Mouse (Mus musculus) telencephalon, adult 2 months (tissue): Measurements from ENCODE around the gene Pbx3.

Experiments
- DNase-seq: peaks from one replicate; pipeline ENCODE4 v3.0.0-alpha.2; 2011; ENCODE audit warnings: low read depth, low spot score

The Pbx3 gene

DNA sequence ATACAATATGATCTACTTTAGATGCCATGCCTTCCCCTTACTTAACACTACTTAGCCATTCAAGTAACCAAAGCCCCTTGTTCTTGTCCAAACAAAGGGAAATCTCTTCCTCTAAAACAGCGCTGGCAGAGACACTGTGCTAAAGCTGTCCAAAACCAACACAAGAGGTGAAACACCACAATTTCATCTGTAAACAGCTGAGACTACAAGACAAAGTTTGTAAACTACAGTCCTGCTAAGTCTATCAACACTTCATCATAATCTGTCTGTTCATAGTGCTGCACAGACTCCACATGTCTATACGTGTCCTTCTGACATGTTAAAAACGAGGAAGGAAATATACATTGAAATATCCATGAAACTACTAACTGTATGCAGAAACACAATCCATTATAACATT is 151.5 kb downstream of the Pbx3 start:
- DNase-seq: no peak

DNA sequence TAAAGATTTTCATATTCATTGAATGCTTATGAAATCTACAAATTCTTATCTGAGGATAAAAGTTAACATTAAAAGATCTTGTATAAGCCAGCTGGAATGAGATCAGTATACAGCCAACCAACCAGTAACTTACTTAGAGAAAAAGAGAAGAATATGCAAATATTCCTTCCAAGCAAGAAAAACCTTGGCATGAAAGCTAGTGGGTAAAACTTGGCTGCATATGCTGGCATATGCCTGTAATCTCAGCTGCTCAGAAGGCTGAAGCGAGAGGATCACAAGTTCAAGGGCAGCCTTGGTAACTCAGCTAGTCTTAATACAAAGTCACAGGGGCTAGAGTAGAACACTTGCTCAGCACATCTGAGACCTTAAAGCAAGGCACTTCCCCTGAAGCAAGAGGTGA is 153.8 kb downstream of the Pbx3 start:
- no peak for DNase-seq

- no peak for DNase-seq
Measured at GRCm38 (mm10) chr2:34217596-34217995, 155.3 kb downstream of the Pbx3 start.

GRCm38 (mm10) chr2:34215496-34215895 is 157.4 kb downstream of the Pbx3 start:
- peak; percentile 72 for DNase-seq

DNA sequence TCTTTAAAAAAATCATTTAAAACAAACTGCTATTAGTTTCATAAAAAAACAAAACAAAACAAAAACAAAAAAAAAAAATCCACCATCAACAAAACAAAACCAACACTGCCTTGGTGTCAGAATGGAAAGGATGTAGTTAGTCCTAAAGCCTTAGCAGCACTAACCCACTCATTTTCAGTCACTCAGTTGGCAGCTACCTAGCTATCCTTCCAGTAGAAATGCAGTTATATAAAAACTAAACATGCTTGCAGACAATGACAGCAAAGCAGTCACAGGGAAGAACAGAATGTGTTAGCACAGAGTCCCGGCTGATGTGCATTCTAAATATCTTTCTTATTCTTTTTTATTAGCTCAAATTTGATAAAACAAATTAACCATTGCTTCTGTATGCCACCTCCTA is 160.5 kb downstream of the Pbx3 start:
- no peak for DNase-seq

- no peak for DNase-seq
Measured at GRCm38 (mm10) chr2:34204797-34205196, 168.1 kb downstream of the Pbx3 start.

- no peak for DNase-seq
Measured at GRCm38 (mm10) chr2:34204325-34204724, 168.6 kb downstream of the Pbx3 start.

GRCm38 (mm10) chr2:34193870-34194820 is 178.8 kb downstream of the Pbx3 start:
- DNase-seq: no peak

DNA sequence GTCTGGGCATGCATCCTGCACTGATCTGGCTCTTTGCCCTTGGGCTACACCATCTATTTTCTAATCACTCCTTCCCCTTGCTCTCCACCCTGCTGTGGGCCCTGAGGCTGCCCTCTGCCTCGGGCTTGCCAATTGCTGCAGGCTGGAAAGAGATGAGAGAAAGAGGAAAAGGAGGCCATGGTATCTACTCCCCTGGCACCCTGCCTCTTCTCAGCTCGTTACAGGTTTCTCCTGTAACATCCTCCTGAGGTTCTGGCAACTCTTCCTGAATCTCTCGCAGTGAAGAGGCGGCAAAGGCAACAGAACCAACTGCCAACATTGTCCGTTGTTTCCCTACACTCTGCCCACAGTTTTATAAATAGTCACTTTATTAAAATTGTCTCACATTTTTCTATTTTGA is 179.7 kb downstream of the Pbx3 start:
- no peak for DNase-seq

DNA sequence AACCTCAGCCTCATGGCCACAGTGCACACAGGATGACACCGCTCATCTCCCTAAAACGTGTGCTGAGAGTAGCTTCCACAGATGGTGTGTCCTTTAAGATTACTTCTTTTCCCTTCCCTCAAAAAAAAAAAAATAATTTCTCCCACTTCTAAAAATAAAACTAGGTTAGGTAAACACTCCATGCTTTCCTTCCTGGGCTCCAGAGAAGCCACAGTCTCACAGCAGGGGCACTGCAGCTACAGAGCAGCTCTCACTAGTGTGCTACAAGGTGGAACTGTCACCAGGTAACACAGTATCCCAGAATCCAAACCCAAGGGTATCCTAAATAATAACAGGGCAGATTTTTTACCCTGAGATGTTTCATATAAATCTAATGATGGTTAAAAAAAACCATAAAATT is 185.6 kb downstream of the Pbx3 start:
- DNase-seq: no peak

DNA sequence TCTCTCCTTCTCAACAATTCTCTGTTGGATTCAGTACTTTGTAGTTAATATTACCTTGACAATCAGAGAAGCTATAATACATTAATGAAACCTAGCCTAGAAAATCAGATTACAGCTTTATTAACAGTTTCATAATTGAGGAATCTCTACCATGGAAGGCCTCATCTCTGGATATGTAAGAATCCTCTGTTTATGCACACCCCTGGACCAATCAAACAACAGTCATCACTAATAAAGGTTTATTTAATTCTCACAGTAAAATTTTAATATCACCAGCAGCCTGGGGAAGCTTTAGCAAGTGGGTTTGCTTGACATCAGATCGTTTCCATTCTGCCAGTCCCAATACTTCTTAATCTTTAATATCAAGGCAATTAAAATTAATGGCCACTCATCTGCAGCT is 191.3 kb downstream of the Pbx3 start:
- no peak for DNase-seq

- no peak for DNase-seq
Measured at GRCm38 (mm10) chr2:34179299-34179698, 193.6 kb downstream of the Pbx3 start.

- DNase-seq: no peak
Measured at GRCm38 (mm10) chr2:34178653-34179052, 194.3 kb downstream of the Pbx3 start.

- DNase-seq: no peak
Measured at GRCm38 (mm10) chr2:34170424-34170823, 202.5 kb downstream of the Pbx3 start.

GRCm38 (mm10) chr2:34169626-34170025 is 203.3 kb downstream of the Pbx3 start:
- no peak for DNase-seq

DNA sequence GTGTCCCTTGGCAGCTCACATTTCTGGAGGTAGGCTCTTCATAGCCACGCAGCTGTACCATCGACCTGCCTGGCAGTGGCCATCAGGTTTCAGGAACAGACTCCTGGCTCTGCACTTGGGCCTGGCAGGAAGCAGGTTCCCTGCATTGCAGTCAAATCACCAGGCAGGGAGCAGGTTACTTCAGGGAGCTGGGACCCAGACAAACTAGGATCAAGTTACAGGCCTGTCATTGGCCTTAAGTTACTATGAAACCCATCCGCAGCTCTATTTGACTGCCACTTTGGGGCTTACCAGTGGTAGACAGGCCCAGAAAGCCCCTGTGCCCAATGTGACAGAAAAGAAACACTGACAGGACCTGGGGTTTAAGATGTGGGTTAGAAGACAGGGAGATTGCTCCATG is 204.8 kb downstream of the Pbx3 start:
- no peak for DNase-seq

DNA sequence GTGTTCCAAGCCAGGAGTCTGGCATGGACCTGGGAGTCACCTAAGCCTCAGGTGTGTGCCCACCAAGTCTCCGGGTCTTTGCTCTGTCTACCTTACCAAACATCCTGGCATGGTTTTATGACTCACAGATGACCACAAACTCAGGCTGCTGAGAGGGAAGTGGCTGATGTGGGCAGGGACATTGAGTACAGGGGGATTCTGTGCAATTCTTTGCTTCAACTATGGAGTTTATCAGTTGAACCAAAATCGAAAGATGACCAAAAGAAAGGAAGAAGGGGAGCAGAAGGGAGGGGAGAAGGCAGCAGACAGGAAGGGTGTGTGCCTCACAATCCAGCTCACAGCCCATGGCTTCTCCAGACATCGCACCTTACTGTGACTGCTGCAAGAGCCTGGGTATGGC is 210.5 kb downstream of the Pbx3 start:
- DNase-seq: no peak

DNA sequence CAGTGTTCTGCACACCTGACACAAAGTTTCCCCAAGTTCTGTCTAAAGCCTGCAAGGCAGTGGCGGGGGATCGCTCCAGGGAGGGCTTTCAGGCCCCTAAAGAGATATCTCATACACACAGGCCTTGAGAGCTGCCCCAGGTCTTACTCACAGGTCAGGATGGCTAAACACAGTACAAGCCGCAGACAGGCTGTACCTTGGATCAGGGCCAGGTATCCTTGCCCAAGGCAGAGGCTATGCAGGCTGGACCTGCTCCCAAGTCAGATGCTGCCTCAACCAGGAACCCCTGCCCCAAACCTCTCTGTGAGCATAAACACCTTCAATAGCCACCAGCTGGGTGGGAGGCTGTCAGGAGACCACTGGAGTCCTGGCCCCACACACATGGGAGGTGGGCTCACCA is 215.2 kb downstream of the Pbx3 start:
- no peak for DNase-seq

GRCm38 (mm10) chr2:34154833-34155232 is 218.1 kb downstream of the Pbx3 start:
- DNase-seq: no peak

- no peak for DNase-seq
Measured at GRCm38 (mm10) chr2:34153336-34153735, 219.6 kb downstream of the Pbx3 start.

- DNase-seq: no peak
Measured at GRCm38 (mm10) chr2:34150560-34150959, 222.4 kb downstream of the Pbx3 start.

DNA sequence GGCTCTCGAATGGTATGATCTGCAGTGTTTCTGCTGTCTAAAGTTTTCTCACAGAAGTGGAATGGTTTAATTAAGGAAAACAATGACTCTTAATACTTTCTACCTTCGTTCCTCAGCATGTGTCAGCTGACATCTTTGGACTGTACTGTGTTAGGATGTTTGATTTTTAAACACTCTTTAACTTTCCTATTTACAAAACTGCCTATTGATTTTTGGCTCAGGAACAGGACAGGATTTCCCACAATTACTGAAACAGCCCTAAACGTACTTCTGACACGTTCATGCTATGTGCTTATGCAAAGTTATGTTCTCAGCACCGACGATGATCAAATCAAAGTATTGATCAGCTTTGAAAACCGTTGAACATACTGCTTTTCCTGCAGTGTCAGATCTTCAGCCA is 224.7 kb downstream of the Pbx3 start:
- no peak for DNase-seq

- no peak for DNase-seq
Measured at GRCm38 (mm10) chr2:34147476-34147875, 225.5 kb downstream of the Pbx3 start.

DNA sequence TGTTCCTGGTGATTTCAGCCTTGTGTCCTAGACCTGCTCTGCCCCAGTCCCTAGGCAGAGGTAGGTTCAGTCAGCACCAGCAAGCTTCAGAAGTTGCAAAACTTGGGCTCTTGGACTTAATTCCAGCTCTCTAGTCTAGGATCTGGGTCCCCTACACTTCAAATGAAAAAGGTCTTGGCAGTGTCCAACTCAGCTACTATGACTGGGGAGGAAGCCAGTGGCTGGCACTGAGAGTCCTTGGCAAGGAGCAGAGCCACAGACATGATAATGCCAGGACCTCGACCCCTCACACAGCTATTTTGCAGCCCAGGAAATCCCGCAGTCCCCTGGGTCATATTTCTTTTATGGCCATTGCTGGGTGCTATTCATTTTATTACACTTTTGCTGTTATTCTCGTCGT is 225.9 kb downstream of the Pbx3 start:
- DNase-seq: no peak
